Mouse (Mus musculus) layer of hippocampus, adult 11-12 months (tissue): ENCODE data around the gene Dner.
A peak's percentile ranks its signal among the peaks of the same experiment; 100 is the strongest.

ENCODE experiments used
- DNase-seq: peaks from one replicate; pipeline ENCODE4 v3.0.0; 2022; ENCODE audit warnings: low spot score

The Dner gene

DNA sequence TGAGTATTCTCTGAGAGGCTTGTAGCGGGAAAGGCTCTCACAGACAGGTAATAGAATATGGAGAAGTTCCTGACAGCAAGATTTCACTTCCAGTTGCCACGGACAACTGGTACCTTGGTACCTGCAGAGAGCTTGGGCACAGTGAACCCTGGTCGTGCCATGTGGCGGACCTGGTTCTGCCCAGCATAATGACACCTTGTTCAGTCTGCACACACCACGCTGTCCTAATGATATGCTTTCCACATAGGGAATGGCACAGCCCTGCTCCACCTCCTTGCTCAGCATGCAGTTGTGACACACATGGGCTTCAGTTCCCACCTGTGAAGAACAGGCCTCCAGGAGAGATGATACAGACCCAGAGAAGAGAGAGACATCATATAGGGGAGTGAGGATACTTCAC, 253.0 kb downstream of the Dner start:
- no peak for DNase-seq

GRCm38 (mm10) chr1:84441419-84441818, 254.6 kb downstream of the Dner start:
- no peak for DNase-seq

DNA sequence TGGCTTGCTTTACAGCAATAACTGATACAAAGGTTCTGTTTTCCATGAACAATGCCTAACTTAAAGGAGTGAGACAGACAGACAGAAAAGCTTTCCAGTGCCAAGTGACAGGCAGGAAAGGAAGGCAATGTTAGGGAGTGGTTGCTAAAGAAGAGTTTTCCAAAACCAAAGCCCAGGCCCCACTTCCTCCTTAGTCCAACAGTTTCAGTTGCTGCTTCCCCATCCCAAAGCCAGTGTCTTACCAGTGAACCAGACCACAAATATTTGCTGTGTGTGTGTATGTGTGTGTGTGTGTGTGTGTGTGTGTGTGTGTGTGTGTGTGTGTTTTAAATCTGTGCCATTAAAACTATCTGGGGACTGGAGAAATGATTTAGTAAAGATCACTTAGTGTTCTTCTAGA, 258.5 kb downstream of the Dner start:
- DNase-seq = no peak

DNA sequence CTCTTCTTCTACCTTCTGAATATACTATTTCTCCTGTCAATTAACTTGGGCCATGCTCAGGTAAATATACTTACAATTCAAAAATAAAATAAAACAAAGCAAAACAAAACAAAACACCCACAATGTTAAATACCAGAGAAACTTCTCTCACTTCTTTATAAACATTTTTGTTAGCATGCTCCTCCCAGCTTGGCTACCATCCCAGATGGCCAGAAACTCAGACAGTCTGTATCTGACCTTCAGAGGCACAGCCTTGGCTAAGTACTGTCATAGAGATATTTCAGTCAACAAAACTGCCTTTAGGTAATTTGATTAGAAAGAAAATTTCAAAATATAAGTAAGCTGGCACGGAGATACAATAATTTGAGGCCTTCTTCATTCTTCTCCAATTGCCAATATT, 259.7 kb downstream of the Dner start:
- DNase-seq = no peak

GRCm38 (mm10) chr1:84433291-84433980, 262.6 kb downstream of the Dner start:
- DNase-seq = no peak

DNA sequence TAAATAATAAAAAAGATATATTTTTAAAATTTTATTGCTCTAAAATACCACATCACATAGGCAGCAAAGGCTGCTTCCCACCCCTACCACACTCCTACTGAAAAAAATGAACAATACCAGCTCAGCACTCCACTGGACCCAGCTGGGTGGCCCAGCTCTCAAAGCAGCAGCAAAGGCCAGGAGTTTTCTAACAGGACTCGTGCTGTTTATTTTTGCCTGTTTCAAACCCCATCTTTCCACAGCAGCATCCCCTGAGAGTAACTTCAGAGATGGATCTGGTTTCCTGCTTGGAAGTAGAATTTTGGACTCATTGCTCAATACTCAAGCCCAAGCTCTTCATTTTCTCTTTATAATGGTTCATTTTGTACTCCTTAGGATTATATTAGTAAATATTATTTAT, 263.7 kb downstream of the Dner start:
- no peak for DNase-seq

DNA sequence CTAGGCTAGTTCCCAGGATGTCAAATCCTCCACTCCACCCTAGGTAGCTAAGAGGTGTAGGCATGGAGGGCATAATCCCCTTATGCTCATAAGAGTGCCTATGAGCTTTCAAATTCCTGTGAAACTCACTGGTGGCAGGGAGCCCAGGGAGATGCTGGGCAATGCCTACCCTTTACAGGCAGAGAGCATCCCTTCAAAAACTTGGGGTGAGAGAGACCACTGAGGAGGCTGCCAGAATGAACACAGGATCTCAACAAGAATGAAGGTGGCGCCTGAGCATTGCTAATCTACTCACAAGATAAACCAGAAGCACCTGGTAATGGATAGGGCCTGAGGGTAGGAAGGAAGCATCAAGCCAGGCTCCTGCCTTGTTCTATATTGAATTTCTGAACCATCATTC, 267.7 kb downstream of the Dner start:
- DNase-seq = no peak

DNA sequence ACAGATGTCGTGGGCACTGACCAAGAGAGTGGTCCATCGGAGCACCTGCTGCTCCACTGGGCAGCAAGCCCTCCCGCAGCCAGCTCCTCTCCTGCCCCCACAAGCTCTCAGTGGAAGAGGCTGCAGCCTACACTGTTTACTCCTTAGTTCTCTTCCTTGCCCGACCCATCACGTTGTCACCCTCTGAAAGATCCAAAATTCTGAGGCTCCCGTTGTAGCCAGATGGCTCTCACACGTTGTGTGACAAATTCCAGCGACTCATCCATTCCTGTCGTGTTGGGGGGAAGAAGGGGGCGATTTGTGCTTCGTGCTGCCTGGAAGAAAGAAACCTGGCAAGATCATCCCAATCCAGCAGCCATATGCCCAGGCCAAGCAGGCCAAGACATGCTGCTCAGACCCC, 268.3 kb downstream of the Dner start:
- DNase-seq = peak; percentile 31

DNA sequence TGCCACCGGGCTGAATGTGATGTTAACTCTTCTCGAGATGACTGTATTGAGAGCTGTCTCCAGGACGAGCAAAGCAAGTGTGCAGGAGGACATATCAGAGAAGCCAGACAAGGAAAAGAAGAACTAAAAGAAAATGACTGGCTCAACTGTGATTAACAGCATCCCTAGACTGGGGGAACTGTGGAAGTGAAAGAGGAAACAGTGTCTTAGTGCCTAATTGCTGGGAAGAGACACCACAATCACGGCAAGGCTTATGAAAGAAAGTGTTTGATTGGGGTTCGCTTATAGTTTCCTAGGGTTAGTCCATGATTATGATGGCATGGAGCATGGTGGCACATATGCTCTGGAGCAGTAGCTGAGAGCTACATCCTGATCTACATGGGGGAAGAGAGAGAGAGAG, 269.3 kb downstream of the Dner start:
- DNase-seq = no peak

GRCm38 (mm10) chr1:84422881-84423280, 273.1 kb downstream of the Dner start:
- no peak for DNase-seq

- DNase-seq = no peak
Measured at GRCm38 (mm10) chr1:84421845-84422244, 274.2 kb downstream of the Dner start.

- no peak for DNase-seq
Measured at GRCm38 (mm10) chr1:84419416-84419815, 276.6 kb downstream of the Dner start.

GRCm38 (mm10) chr1:84418511-84418910, 277.5 kb downstream of the Dner start:
- no peak for DNase-seq

DNA sequence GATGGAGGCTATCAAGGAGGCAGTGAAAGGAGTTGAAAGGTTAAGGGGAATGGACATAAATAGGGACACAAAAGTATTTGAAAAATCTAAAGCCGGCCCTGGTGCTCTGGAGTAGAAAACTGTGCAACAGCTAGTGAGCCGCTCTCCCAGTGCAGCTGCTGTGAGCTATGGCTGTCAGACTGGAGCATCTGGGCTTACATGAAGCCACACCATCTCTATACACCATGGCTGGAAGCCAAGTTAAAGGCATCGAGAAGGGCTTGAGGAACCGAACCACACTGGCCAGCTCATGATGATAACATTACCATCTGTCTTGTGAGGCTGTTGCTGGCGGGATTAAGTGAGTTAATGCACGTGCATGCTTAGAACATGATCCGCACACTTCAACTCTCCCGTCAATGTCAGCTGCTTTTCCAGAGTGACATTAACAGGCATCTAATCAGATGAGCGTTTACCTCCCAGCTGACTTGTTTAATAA, 278.2 kb downstream of the Dner start:
- no peak for DNase-seq

DNA sequence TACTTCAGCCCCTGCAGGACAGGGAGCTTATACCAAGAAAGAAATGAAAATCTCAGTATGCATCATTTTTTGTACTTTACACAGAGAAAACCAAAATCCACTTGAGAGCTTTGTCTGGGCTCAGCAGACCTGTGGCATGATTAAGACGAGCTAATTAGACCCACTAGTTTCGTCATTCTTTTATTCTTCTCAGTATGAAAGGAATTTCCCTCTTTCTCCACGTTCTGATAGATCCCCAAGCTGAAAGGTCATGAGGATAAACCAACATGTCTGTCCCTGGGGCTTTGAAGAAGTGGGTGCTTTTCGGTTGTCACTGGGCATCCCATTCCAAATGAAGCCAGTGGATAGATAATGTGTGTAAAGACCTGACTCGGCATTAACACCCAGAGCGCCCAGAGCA, 278.7 kb downstream of the Dner start:
- DNase-seq = no peak

DNA sequence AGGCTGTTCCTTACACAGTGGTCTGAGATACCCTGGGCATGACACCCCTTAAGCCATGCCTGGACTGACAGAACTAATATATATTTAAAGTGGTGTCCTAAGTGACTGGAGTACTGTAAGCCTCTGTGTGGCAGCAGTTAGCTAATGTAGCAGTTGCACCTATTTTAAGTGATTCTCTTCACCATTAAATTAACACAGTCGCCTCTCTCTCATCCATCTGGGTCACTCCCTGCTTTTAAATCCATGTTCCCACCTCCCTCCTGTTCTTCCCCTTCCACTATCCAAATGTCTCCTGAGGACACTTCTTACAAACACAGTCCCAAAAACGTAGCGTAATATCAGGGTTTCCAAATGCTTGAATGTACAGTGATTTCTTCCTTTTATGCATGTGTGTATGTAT, 281.6 kb downstream of the Dner start:
- DNase-seq = no peak

- no peak for DNase-seq
Measured at GRCm38 (mm10) chr1:84409514-84409913, 286.5 kb downstream of the Dner start.

DNA sequence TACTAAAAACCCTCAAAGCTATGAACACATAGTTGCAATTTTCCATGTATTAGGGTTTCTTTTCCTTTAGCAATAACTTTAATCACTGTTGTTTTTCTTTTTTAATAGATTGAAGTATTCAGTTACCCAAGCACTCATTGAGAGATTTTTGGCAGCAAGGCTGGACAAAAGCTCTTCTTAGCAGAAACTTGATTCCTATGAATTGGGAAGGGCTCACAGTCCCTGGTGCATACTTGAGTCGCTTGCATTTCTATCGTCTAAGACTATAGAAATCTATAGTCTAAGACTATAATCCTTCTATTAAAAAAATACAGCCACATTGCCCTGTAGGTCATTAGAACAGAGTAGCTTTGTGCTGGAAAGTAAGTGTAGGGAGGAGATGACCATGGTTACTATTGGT, 287.1 kb downstream of the Dner start:
- no peak for DNase-seq

DNA sequence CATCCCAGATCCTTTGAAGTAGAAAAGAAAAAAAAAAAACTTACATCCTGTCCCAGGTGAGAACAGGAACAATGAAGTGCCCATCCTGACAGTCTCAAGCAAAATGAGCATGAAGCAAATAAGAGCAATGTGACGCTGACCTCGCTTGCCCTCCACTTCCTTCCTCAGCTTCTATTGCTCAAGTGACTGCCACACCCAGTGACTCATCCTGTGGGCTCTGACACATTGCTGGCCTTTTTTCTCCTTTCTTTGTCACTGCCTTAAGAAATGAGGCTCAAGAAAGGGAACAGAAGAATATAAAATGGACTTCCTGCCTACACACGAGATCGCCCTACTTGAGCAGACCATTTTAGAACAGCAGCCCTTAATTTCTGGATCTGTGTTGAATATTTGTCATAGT, 289.1 kb downstream of the Dner start:
- DNase-seq = no peak

- no peak for DNase-seq
Measured at GRCm38 (mm10) chr1:84405551-84406290, 290.3 kb downstream of the Dner start.

GRCm38 (mm10) chr1:84404880-84405279, 291.1 kb downstream of the Dner start:
- DNase-seq = no peak

DNA sequence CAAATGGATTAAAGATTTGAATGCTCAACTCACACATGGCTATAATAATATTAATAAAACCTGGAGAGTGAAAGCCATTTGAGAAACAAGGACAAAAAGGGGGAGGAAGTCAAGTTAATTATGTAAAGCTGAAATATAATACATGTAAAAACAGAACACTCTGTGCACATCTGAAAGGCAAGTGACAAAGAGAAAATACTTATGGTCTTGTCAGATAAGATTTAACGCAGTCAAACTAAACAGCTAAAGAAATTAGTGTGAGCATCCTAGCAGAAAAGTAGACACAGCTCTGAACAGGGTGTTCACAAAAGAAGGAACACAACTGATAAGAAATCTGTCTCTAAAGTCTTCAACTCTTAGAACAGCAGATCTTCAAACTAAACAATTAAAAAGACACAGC, 293.9 kb downstream of the Dner start:
- no peak for DNase-seq

DNA sequence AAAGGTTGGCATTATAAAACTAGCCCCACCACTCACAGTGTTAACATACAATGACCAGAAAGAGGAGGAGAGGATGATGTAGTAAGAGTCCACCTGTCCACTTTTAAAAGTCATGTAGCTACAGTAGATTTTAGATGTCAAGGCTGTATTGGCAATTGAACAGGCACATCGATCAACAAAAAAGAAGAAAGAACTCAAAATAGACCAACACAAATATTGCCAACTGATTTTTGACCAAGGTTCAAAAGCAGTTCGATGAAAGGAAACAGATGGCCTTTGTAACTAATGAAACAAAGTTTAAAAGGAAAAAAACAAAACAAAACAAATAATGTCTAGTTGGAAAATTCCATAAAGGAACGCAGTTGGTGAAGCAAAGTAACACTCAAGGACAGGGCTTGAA, 296.4 kb downstream of the Dner start:
- DNase-seq = no peak

- DNase-seq = no peak
Measured at GRCm38 (mm10) chr1:84399118-84399517, 296.9 kb downstream of the Dner start.
